Mouse (Mus musculus): ENCODE results near the gene Pik3ca. TPM values are rescaled to one million over a fixed set of nuclear protein-coding genes. Genes with fewer than 3 reads are reported as not detected.

Gene Pik3ca
- polyA plus RNA-seq, 1 experiment from 2014 or later = 7.1 TPM

DNA sequence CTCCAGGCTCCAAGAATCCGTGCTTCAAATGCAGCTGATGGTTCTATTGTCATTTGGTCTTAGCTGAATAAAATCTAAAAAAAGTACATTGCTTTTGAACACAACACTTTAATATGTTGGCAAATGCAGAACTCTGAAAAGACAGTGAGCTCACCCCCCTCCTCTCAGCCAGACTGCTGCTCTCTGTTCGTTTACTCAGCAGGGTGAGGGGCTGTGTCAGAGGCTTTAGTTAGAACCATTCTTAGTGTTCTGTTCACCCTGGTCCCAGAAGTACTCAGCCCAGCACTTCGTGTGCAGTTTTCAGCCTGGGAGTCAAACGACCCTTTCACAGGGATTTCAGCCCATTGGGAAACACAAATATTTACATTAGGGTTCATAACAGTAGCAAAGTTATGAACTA is 70.9 kb downstream of the Pik3ca start:
- Histone ChIP-seq H3K4me2 (ENCODE audit: low read depth, low read length) (no peak overlapping the region), H3K4me1 (ENCODE audit: control insufficient read depth, insufficient read depth, low read length) (no peaks in the 10 kb centered on the region), H3K4me3 (ENCODE audit: low read length) (no peak overlapping the region), H3K36me3 (ENCODE audit: control insufficient read depth, insufficient read depth, low read length) (no peaks in the 10 kb centered on the region; the same call in 1 of the 2 replicates), H3K27me3 (replicated peaks; ENCODE audit: control insufficient read depth, insufficient read depth, low read length) (no peaks in the 10 kb centered on the region), H3K27ac (ENCODE audit: low read length) (no peak overlapping the region), H3K9ac (ENCODE audit: low read depth, low read length) (no peak overlapping the region), H3K9me3 (ENCODE audit: control insufficient read depth, low read length) (no peaks in the 10 kb centered on the region)
- ATAC-seq = no peak
- 39% methylated on average over 4 of the region's 4 CpGs for WGBS

DNA sequence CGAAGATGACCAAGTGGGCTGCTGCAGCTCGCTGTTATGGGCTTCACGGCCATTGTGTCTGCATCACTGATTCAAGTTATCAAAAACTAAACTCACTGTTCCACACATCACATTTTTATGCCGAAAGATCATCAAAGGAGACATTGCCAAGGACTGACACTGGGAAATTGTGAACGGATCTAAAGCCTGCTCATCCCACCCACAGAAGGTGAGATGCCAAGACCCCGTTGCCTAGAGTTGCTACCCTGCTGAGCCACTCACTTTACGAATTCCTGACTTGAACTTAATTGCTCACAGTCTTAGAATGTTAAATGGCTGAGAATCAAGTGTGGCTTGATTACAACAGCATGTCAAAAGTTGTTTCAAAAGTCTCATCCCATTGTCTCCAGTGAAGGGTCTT is 73.0 kb downstream of the Pik3ca start:
- no peaks in the 10 kb centered on the region for H3K9me3 ChIP-seq (ENCODE audit: control insufficient read depth, low read length)
- ATAC-seq = no peak
- WGBS = 78% methylated on average over 7 of the region's 7 CpGs
- no peaks in the 10 kb centered on the region for H3K4me1 ChIP-seq (ENCODE audit: control insufficient read depth, insufficient read depth, low read length)
- H3K4me3 ChIP-seq (ENCODE audit: low read length) = no peak overlapping the region
- no peaks in the 10 kb centered on the region for H3K36me3 ChIP-seq (ENCODE audit: control insufficient read depth, insufficient read depth, low read length)
- no peak overlapping the region for H3K4me2 ChIP-seq (ENCODE audit: low read depth, low read length)
- no peak overlapping the region for H3K27ac ChIP-seq (ENCODE audit: low read length)
- no peaks in the 10 kb centered on the region for H3K27me3 ChIP-seq (replicated peaks; ENCODE audit: control insufficient read depth, insufficient read depth, low read length)
- no peak overlapping the region for H3K9ac ChIP-seq (ENCODE audit: low read depth, low read length)

DNA sequence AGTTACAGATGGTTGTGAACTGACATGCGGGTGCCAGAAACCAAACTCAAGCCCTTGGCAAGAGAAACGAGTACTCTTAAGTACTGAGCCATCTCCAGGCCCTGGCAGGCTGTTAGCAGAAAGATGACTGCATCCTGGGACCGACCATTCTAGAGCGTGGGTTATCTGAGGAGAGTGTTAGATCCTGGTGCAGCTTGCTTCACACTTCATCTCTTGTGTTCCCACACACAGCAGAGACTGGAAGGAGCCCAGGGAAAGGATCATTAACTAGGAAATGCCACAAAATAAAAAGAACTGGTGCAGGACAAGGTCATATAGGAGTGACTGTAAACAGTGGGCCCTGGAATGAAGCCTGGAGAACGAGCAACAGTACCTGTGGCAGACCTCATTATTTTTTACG is 73.6 kb downstream of the Pik3ca start:
- Histone ChIP-seq H3K27me3 (replicated peaks; ENCODE audit: control insufficient read depth, insufficient read depth, low read length) (no peaks in the 10 kb centered on the region), H3K36me3 (ENCODE audit: control insufficient read depth, insufficient read depth, low read length) (no peaks in the 10 kb centered on the region), H3K4me2 (ENCODE audit: low read depth, low read length) (no peak overlapping the region), H3K4me3 (ENCODE audit: low read length) (no peak overlapping the region), H3K9me3 (ENCODE audit: control insufficient read depth, low read length) (no peaks in the 10 kb centered on the region), H3K4me1 (ENCODE audit: control insufficient read depth, insufficient read depth, low read length) (no peaks in the 10 kb centered on the region), H3K9ac (ENCODE audit: low read depth, low read length) (no peak overlapping the region), H3K27ac (ENCODE audit: low read length) (no peak overlapping the region)
- 47% methylated on average over 6 of the region's 6 CpGs for WGBS
- ATAC-seq = peak; percentile 53; the same call in 1 of the 2 replicates

DNA sequence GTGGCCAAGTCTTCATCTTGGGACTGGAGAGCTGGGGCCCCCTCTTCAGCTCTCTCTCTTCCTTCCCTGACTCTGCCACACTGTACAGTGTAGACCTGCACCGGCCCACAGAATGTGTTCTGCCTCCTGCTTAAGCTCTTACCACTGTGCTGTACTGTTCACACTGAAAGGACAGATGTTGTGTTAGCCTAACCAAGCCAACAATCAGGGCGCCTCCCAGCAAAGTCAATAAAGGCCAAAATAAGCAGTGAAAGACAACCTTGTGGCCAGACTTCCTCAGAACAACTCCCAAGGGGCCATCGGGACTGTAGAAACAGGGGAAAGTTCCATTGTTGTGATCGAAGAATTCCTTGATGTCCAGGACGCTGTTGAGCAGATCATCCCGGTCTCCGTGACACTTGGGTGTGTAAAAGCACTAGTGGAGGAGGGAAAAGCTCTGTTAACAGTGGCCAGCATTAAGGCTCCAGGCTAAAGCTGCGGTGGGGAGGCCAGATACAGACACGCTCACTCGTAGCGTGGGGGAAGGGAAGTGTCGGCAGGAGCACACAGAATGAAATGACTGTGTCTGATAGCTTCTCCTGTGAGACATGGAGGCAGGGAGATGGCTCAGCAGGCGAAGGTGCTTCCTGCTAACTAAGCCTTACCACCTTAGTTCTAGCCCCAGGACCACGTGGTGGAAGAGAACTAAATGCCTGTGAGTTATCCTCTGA is 74.9 kb downstream of the Pik3ca start:
- no peak overlapping the region for H3K9ac ChIP-seq (ENCODE audit: low read depth, low read length)
- no peak overlapping the region for H3K4me2 ChIP-seq (ENCODE audit: low read depth, low read length)
- H3K4me3 ChIP-seq (ENCODE audit: low read length) = no peak overlapping the region
- H3K27ac ChIP-seq (ENCODE audit: low read length) = no peak overlapping the region
- 62% methylated on average over 14 of the region's 14 CpGs for WGBS
- H3K27me3 ChIP-seq (replicated peaks; ENCODE audit: control insufficient read depth, insufficient read depth, low read length) = no peaks in the 10 kb centered on the region
- H3K9me3 ChIP-seq (ENCODE audit: control insufficient read depth, low read length) = no peaks in the 10 kb centered on the region
- H3K4me1 ChIP-seq (ENCODE audit: control insufficient read depth, insufficient read depth, low read length) = no peaks in the 10 kb centered on the region
- no peaks in the 10 kb centered on the region for H3K36me3 ChIP-seq (ENCODE audit: control insufficient read depth, insufficient read depth, low read length)
- ATAC-seq = peak; percentile 63; the same call in 1 of the 2 replicates

DNA sequence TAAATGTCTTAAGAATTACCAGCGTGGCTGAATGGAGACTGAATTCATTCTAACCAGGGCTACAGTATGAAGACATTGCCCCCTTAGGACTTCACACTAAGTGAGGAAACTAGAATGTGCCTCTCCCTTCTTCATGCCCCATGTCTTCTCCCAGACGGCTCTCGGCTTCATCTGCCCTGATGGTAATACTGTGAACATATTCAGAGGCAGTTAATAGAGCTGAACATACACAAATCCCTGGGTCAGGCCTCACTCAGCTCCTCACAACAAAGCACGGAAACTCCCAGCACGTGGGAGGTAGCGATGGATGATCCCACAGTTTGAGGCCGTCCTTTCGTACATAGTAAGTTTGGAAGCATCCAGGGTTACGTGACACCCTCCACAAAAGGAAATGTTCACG is 75.7 kb downstream of the Pik3ca start:
- H3K9ac ChIP-seq (ENCODE audit: low read depth, low read length) = no peak overlapping the region
- H3K4me1 ChIP-seq (ENCODE audit: control insufficient read depth, insufficient read depth, low read length) = no peaks in the 10 kb centered on the region
- H3K27ac ChIP-seq (ENCODE audit: low read length) = no peak overlapping the region
- H3K27me3 ChIP-seq (replicated peaks; ENCODE audit: control insufficient read depth, insufficient read depth, low read length) = no peaks in the 10 kb centered on the region
- no peak overlapping the region for H3K4me3 ChIP-seq (ENCODE audit: low read length)
- no peaks in the 10 kb centered on the region for H3K36me3 ChIP-seq (ENCODE audit: control insufficient read depth, insufficient read depth, low read length)
- no peak for ATAC-seq
- 80% methylated on average over 10 of the region's 10 CpGs for WGBS
- H3K4me2 ChIP-seq (ENCODE audit: low read depth, low read length) = no peak overlapping the region
- no peaks in the 10 kb centered on the region for H3K9me3 ChIP-seq (ENCODE audit: control insufficient read depth, low read length)

DNA sequence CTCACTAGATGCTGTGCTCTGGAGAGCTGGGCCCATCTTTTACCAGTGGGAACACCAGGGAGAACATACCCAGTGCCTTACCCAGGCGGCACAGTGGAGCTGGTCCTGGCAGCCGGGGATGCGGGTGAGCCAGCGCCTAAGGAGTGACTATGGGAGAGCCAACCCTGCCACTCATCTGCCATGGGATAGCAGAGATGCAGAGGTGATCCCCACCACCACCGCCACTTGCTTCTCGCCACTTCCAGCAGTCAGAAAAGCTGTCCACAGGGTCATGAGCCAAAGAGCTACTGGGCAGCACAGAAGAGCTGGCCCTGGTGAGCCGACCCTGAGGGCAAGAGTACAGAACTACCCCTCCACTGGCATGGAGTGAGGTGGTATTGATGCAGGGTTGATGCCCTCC is 82.5 kb downstream of the Pik3ca start:
- H3K9me3 ChIP-seq (ENCODE audit: control insufficient read depth, low read length) = no peaks in the 10 kb centered on the region
- no peak overlapping the region for H3K4me3 ChIP-seq (ENCODE audit: low read length)
- H3K4me2 ChIP-seq (ENCODE audit: low read depth, low read length) = no peak overlapping the region
- H3K27ac ChIP-seq (ENCODE audit: low read length) = no peak overlapping the region
- no peak overlapping the region for H3K9ac ChIP-seq (ENCODE audit: low read depth, low read length)
- WGBS = 90% methylated on average over 7 of the region's 7 CpGs
- no peak for ATAC-seq
- H3K36me3 ChIP-seq (ENCODE audit: control insufficient read depth, insufficient read depth, low read length) = no peaks in the 10 kb centered on the region
- H3K27me3 ChIP-seq (replicated peaks; ENCODE audit: control insufficient read depth, insufficient read depth, low read length) = no peaks in the 10 kb centered on the region
- no peaks in the 10 kb centered on the region for H3K4me1 ChIP-seq (ENCODE audit: control insufficient read depth, insufficient read depth, low read length)

DNA sequence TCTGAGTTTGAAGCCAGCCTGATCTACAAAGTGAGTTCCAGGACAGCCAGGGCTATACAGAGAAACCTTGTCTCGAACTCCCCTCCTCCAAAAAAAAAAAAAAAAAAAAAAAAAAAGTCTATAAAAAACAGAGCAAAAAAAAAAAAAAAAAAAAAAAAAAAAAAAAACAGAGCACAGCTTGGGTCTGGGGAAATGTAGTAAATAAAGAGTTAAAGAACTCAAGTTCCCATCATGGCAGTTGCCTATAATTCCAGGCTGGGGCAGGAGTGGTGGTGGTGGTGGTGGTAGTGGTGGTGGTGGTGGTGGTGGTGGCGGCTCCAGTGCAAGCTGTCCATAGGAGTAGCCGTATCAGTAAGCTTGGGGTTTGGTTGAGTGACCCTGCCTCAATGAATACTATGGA is 85.6 kb downstream of the Pik3ca start:
- ATAC-seq = no peak

DNA sequence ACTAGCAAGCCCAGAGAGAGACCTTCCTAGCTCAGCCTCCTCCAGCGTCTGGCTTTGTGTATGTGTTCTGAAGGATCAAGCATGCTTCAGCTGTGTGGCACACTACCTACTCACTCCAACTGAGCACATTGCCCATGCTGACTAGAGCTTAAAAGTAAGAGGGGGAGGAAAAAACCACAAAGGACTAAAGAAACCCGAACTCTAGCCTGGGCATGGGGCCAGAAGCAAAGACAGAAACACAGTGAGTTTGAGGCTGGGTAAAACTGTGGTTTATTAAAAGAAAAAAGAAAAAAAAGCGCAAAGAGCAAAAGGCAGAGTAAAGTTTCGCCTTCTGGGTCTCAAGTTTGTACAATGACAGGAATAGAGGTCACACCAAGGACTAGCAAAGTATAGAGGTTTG is 89.1 kb downstream of the Pik3ca start:
- Histone ChIP-seq H3K27ac (ENCODE audit: low read length) (no peak overlapping the region), H3K27me3 (replicated peaks; ENCODE audit: control insufficient read depth, insufficient read depth, low read length) (no peaks in the 10 kb centered on the region)
- ATAC-seq = no peak

More for the DNA sequence above, 85.6 kb downstream of the Pik3ca start:
- Histone ChIP-seq H3K4me3 (ENCODE audit: low read length) (no peak overlapping the region), H3K9ac (ENCODE audit: low read depth, low read length) (no peak overlapping the region), H3K27ac (ENCODE audit: low read length) (no peak overlapping the region), H3K4me1 (ENCODE audit: control insufficient read depth, insufficient read depth, low read length) (no peaks in the 10 kb centered on the region), H3K4me2 (ENCODE audit: low read depth, low read length) (no peak overlapping the region), H3K36me3 (ENCODE audit: control insufficient read depth, insufficient read depth, low read length) (no peaks in the 10 kb centered on the region), H3K9me3 (ENCODE audit: control insufficient read depth, low read length) (no peaks in the 10 kb centered on the region), H3K27me3 (replicated peaks; ENCODE audit: control insufficient read depth, insufficient read depth, low read length) (no peaks in the 10 kb centered on the region)
- 86% methylated on average over 3 of the region's 3 CpGs for WGBS

DNA sequence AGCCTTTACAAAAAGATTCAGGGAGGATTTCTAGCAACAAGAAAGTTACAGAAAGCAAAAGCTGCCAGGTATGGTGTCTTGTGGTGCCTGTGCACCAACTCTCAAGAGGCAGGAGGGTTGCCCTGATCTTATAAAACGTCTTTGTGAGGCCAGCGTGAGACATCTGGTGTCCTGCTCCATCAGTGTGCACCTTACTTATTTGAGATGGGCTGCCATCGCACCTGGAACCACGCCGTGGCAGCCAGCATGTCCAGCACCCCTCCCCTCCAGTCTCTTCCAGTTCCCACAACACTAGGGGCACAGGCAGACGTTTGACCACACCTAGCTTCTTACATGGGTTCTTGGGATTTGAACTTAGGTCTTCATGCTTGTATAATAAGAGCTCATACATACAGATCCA is 90.7 kb downstream of the Pik3ca start:
- no peak for ATAC-seq
- 85% methylated on average over 6 of the region's 6 CpGs for whole genome bisulfite sequencing
- Histone ChIP-seq H3K27me3 (replicated peaks; ENCODE audit: control insufficient read depth, insufficient read depth, low read length) (no peaks in the 10 kb centered on the region), H3K27ac (ENCODE audit: low read length) (no peak overlapping the region), H3K9ac (ENCODE audit: low read depth, low read length) (no peak overlapping the region), H3K4me1 (ENCODE audit: control insufficient read depth, insufficient read depth, low read length) (no peaks in the 10 kb centered on the region), H3K36me3 (ENCODE audit: control insufficient read depth, insufficient read depth, low read length) (no peaks in the 10 kb centered on the region), H3K9me3 (ENCODE audit: control insufficient read depth, low read length) (no peaks in the 10 kb centered on the region), H3K4me2 (ENCODE audit: low read depth, low read length) (no peak overlapping the region), H3K4me3 (ENCODE audit: low read length) (no peak overlapping the region)

More for the DNA sequence above, 89.1 kb downstream of the Pik3ca start:
- WGBS = 76% methylated on average over 4 of the region's 4 CpGs
- no peak overlapping the region for H3K9ac ChIP-seq (ENCODE audit: low read depth, low read length)
- H3K9me3 ChIP-seq (ENCODE audit: control insufficient read depth, low read length) = no peaks in the 10 kb centered on the region
- no peak overlapping the region for H3K4me2 ChIP-seq (ENCODE audit: low read depth, low read length)
- H3K4me1 ChIP-seq (ENCODE audit: control insufficient read depth, insufficient read depth, low read length) = no peaks in the 10 kb centered on the region
- no peak overlapping the region for H3K4me3 ChIP-seq (ENCODE audit: low read length)
- H3K36me3 ChIP-seq (ENCODE audit: control insufficient read depth, insufficient read depth, low read length) = no peaks in the 10 kb centered on the region
